Mouse (Mus musculus) adrenal gland, postnatal 25 days (tissue): ENCODE data around the gene Rhox1. TPM values are rescaled to one million over a fixed set of nuclear protein-coding genes. Genes with fewer than 3 reads are reported as not detected.
"Not testable (repeated sequence)": the region's sequence is repeated elsewhere in the genome, so short reads cannot be mapped to it uniquely, and the experiment has no call there.

Source experiments
- DNase-seq: peaks from one replicate; pipeline ENCODE4 v3.0.0; 2021; ENCODE audit warnings: mixed read lengths
- long read RNA-seq: library from polyadenylated mRNA; stranded (forward); transcript quantifications from one replicate; pipeline ENCODE4 v2.0.0, GENCODE M21; 2021
- total RNA-seq: library from RNA; stranded (reverse); gene quantifications from 2 replicates; pipeline ENCODE4 v1.2.3, GENCODE M21; 2021

Rhox1 gene
- total RNA-seq, result not detected in 2 replicates
- long read RNA-seq, result 0 reads

DNA sequence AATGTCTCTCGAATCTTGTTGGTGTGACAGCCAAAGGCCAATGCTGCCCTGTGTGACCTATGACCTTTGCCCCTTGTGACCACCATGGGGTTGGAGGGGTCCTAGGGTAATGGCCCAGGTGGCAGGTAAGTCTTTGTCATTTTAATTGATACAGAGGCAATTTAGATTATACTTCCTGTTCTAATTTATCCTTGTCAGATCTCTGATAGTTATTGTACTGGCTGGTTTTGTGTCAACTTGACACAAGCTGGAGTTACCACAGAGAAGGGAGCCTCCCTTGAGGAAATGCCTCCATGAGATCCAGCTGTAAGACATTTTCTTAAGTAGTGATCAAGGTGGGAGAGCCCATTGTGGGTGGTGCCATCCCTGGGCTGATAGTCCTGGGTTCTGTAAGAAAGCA lies at the start of gene Rhox1:
Rhox1 (minus strand) TSS at position 101 of the 400 bp plus-strand sequence.
- not testable (repeated sequence) for DNase-seq

DNA sequence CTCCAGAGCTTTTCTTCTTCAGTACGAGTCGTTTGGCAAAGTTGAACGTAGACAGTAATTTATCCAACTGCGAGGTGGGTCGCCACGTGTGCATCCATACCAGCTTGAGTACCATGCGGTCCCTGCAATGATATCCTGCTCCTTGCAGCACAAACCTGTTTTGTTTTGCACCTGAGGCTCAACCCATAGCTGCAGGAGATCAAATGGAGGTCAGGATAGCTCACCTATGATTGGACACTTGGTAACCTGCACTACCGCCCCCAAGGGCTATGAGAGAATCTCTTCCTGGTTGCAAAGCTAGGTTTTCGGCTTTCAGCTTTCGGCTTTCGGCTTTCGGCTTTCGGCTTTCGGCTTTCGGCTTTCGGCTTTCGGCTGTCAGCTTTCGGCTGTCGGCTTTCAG lies 43.0 kb upstream of the Rhox1 start, which contains the start of gene Rhox4a:
Rhox4a (plus strand) TSS at position 301 of the 400 bp plus-strand sequence.
- DNase-seq, result not testable (repeated sequence)

DNA sequence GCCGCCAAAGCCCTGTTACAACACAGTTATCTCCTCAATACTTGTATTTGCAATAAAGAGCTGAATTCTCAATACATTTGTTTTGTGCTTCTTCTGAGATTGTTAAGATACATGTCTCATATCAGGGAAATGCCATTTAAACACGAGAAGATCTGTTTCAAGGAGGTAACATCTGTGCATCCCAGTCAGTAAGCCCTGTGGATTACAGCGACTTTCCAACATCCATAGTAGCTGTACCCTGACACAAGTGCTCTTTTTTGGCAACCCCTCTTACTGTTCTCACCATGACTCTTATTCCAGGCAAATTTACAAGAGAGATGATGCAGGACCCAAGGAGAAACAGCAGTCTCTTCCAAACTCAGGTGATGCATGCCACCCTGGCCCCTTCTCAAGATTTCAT lies 27.6 kb upstream of the Rhox1 start, which contains the start of gene Rhox3a:
Rhox3a (plus strand) TSS at position 301 of the 400 bp plus-strand sequence.
- not testable (repeated sequence) for DNase-seq

DNA sequence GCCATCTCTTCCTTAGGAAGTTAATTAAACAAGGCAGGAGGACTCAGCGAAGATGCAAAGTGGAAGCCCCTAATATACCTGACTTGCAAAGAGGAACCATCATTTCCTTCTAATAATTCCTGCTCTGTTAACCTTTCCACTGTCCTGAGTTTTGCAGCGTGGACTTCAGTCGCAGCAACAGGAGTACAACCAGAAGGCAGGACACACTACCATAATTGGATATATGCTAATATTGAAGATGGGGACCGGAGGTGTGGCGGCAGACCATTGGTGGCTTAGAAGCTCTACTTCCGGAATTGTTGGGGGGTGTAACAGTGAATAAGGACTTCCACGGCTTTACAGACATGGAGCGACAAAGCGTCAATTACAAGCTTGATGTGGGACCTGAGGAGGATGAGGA lies 22.6 kb upstream of the Rhox1 start, which contains the start of gene Rhox2a:
Rhox2a (plus strand) TSS at position 301 of the 400 bp plus-strand sequence.
- not testable (repeated sequence) for DNase-seq

DNA sequence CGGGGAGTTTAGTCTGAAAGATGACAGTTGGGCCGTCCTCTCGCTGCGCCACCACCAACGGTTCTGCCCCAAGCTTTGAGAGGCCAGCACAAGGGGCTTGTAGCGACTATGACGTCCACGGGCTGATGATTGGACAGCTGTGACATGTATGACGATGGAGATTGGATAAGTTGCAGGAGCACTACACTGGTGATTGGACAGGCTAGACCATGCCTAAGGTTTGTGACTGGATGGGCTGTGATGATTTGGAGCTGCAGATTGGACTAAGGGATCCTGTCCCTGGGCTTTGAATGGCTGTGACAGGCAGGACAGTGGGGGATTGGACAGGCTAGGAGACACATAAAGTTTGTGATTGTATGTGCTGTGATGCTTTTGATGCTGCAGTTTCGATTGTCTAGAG lies 11.1 kb downstream of the Rhox1 start, which contains the start of gene Gm9:
Gm9 (minus strand) TSS at position 101 of the 400 bp plus-strand sequence.
- no peak for DNase-seq

DNA sequence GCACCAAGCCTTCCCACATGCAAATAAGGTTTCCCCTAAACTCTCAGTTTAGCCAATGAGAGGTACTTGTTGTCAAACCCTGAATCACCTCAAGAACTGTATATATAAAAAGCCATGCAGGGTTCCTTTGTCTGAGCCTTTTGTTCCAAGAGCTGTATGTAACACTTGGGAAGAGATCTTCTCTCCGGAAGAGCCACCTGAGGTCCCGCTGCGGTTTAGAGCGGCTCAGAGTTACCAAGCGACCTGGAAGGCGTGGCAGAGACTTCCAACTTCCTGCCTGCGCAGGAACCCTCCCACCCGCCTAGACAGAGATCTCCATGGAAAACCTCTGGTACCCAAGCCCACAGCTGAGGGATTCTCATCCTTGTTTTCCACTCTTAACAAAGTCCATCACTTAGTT lies 23.4 kb downstream of the Rhox1 start:
- no peak for DNase-seq

DNA sequence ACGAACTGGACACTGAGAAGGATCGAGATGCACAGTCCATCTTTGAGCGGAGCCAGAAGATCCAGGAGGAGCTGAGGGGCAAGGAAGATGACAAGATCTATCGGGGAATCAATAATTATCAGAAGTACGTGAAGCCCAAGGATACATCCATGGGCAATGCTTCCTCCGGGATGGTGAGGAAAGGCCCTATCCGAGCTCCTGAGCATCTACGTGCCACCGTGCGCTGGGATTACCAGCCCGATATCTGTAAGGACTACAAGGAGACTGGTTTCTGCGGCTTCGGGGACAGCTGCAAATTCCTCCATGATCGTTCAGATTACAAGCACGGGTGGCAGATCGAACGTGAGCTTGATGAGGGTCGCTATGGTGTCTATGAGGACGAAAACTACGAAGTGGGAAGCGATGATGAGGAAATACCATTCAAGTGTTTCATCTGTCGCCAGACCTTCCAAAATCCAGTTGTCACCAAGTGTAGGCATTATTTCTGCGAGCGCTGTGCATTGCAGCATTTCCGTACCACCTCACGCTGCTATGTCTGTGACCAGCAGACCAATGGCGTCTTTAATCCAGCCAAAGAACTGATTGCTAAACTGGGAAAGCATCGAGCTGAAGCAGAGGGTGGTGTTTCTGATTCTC lies 30.2 kb downstream of the Rhox1 start:
- DNase-seq, result no peak

DNA sequence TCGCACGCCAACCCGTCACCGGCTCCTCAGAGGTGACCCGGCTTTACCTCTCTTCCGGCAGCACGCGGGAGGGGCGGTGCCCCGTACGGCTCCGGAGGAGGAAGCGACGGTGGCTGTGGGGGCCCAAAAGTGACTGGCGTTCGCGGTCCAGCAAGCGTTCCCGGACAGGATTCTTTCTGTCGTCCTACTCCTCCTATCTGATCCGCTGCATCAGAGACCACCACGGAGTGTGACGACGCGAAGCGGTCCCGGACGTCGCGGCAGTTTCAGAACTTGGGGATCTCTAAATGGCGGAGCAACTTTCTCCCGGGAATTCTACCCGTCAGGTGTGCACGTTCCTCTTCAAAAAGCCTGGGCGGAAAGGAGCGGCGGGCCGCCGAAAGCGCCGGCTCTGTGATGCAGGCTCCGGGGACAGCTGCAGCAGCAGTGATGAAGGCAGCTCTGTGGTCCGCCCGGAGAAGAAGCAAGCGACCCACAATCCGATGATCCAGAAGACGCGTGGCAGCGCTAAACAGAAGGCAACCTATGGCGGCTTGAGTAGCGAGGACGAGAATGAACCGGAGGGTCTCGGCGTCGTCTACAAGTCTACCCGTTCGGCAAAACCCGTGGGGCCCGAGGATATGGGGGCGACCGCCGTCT lies 30.8 kb downstream of the Rhox1 start, which contains the start of the genes Ndufa1 and Rnf113a1:
Ndufa1 (minus strand) TSS at position 59 of the 639 bp plus-strand sequence.
Rnf113a1 (plus strand) TSS at position 141 of the 639 bp plus-strand sequence.
- DNase-seq, result peak; percentile 84

DNA sequence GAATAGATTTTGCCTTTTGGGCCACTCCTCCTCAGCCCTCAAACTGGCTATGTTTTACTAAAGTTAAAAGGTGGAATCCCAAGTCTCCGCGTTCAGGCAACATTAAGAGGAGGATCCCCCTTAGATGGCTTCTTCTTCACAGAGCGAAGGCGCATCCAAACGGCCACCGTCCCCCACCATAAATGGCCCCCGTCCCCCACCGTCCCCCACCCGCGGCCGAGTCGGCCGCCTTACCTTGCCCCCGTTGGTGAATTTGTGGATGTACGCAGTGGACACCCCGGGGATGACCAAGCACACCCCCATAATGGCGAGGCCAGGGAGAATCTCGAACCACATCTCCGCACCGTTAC lies 31.3 kb downstream of the Rhox1 start:
- DNase-seq, result no peak

DNA sequence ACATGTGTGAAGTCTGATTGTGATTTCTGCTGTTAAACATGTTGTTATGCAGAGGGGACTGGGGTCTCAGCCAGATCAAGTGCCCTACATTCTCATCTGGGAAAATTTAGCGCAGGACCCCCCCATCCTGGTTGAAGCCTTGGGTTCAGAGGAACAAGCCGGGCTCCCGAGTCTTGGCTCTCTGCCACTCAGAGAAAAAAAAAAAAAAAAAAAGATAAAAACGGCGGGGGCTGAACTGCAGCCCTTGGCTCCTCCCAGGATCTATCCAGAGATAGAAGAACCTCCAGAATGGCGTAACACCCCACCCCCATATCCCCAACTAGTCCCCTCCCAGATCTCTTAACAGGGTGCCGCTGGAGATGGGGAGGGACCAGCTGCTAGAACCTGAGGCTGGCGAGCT lies 37.7 kb downstream of the Rhox1 start:
- not testable (repeated sequence) for DNase-seq

DNA sequence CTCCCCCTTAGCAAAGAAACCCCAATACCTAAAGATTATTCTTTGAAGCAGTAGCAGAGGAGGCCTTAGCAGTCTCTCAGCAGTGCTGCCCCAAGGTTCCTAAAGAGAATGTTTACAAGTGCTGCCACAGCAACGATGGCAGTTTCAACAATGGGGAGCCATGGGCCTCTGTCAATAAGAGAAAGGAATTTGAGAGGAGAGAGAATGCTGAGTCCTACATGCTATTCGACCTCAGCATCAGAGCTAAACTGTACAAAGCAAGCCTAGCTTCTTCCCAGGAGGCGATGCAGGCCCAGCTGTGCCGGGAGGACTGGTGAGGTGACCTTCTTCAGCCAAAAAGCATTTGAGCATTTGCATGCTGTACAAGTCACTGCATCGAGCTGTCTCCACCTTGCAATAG lies 53.3 kb downstream of the Rhox1 start, which contains the start of gene Akap14:
Akap14 (minus strand) TSS at position 101 of the 400 bp plus-strand sequence.
- no peak for DNase-seq

DNA sequence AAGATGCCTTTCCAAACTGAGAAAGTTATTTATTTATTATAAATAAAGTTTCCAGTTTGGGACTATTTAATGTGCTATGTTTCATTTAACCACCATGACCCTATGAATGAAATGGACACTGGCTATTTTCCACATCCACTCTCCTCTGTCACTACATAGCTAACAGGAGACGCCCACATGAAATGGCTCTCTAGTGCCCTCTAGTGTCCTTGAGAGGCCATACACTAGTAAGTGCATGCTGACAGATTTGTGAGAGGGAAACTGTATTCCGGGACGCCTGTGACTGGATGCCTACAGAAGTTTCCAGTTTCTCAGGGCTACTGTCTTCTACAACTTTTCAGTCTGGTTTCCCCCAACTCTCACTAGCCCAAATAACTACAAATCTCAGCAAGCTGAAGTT lies 55.0 kb downstream of the Rhox1 start:
- peak; percentile 6 for DNase-seq

Other genes with a start within 250 kb of the Rhox1 start
- 15.7 and 23.0 TPM in 2 replicates for gene Sept6, start 230.5 kb downstream of the Rhox1 start, total RNA-seq
- gene Sowahd, start 173.4 kb downstream of the Rhox1 start, total RNA-seq, result not detected in 2 replicates
- gene Rpl39, start 136.9 kb downstream of the Rhox1 start, total RNA-seq, result 532 and 613 TPM in 2 replicates
- gene Upf3b, start 111.9 kb downstream of the Rhox1 start, total RNA-seq, result 18.1 and 21.2 TPM in 2 replicates
- 17.5 and 19.4 TPM in 2 replicates for gene Nkap, start 95.5 kb downstream of the Rhox1 start, total RNA-seq
- gene Akap14, start 53.4 kb downstream of the Rhox1 start, total RNA-seq, result not detected in 2 replicates
- gene Ndufa1, start 31.1 kb downstream of the Rhox1 start, total RNA-seq, result 378 and 382 TPM in 2 replicates
- gene Rnf113a1, start 31.0 kb downstream of the Rhox1 start, total RNA-seq, result 4.9 and 5.2 TPM in 2 replicates
- not detected in 2 replicates for gene Gm9, start 11.2 kb downstream of the Rhox1 start, total RNA-seq
- gene Rhox2a, start 22.7 kb upstream of the Rhox1 start, total RNA-seq, result not detected in 2 replicates
- gene Rhox3a, start 27.7 kb upstream of the Rhox1 start, total RNA-seq, result not detected in 2 replicates
- not detected in 2 replicates for gene Rhox4a, start 43.1 kb upstream of the Rhox1 start, total RNA-seq
- gene Rhox3a2, start 157.8 kb upstream of the Rhox1 start, total RNA-seq, result not detected in 2 replicates
- gene Rhox4a2, start 168.6 kb upstream of the Rhox1 start, total RNA-seq, result not detected in 2 replicates
- not detected in 2 replicates for gene Rhox2b, start 189.8 kb upstream of the Rhox1 start, total RNA-seq
- gene Rhox4b, start 210.2 kb upstream of the Rhox1 start, total RNA-seq, result not detected in 2 replicates
- gene Rhox2c, start 231.4 kb upstream of the Rhox1 start, total RNA-seq, result not detected in 2 replicates
- not detected in 2 replicates for gene Rhox3c, start 236.3 kb upstream of the Rhox1 start, total RNA-seq